Mouse (Mus musculus) midbrain, embryonic 13.5 days (tissue): ENCODE measurements around the gene Rcc1l. TPM values are rescaled to one million over a fixed set of nuclear protein-coding genes. Genes with fewer than 3 reads are reported as not detected.

Experiments used
- ATAC-seq: fragments of 200-750 bp; cut with Nextera tagmentation; 2 replicates; pipeline ENCODE4 v1.8.0; 2017; ENCODE audit warnings: mild to moderate bottlenecking, moderate TSS enrichment, moderate library complexity
- H3K27ac ChIP-seq: fragments of 300-500 bp; sonication (generic); 2 replicates; pipeline ENCODE4 v1.5.1; 2015; ENCODE audit warnings: inconsistent platforms, mild to moderate bottlenecking, moderate library complexity
- H3K27me3 ChIP-seq: fragments of 300-500 bp; sonication (generic); 2 replicates; pipeline ENCODE4 v1.6.1; 2015; ENCODE audit warnings: mild to moderate bottlenecking, inconsistent platforms
- H3K36me3 ChIP-seq: fragments of 300-500 bp; sonication (generic); 2 replicates; pipeline ENCODE4 v1.6.1; 2015; ENCODE audit warnings: mild to moderate bottlenecking, inconsistent platforms
- H3K4me1 ChIP-seq: fragments of 300-500 bp; sonication (generic); replicated peaks from 2 replicates; pipeline ENCODE4 v1.6.1; 2015; ENCODE audit warnings: inconsistent platforms
- H3K4me2 ChIP-seq: fragments of 300-500 bp; sonication (generic); replicated peaks from 2 replicates; pipeline ENCODE4 v1.6.1; 2015; ENCODE audit warnings: moderate library complexity, mild to moderate bottlenecking, inconsistent platforms
- H3K4me3 ChIP-seq: fragments of 300-500 bp; sonication (generic); replicated peaks from 2 replicates; pipeline ENCODE4 v1.5.1; 2015; ENCODE audit warnings: mild to moderate bottlenecking, inconsistent platforms
- H3K9ac ChIP-seq: fragments of 300-500 bp; sonication (generic); replicated peaks from 2 replicates; pipeline ENCODE4 v1.6.1; 2015; ENCODE audit warnings: mild to moderate bottlenecking, inconsistent platforms
- H3K9me3 ChIP-seq: fragments of 300-500 bp; sonication (generic); 2 replicates; pipeline ENCODE4 v1.6.1; 2016; ENCODE audit warnings: mild to moderate bottlenecking, inconsistent platforms
- WGBS: fragments of 180-500 bp; shearing (Covaris S2); methylation state at CpG from one replicate; pipeline ENCODE4 v1.1.7; 2015; 5-methylcytosine and 5-hydroxymethylcytosine counted together
- polyA plus RNA-seq: library from polyadenylated mRNA; unstranded; fragments of >200 nt; fragmentation: Nextera tagmentation; extraction: Ambion mirVana; gene quantifications from 2 replicates; pipeline ENCODE4 v1.2.1, GENCODE M21; 2015

Rcc1l gene
- polyA plus RNA-seq, 1 experiment from 2014 or later = 20.8 TPM

- Histone ChIP-seq H3K9me3 (no peaks in the 10 kb centered on the region), H3K4me1 (peaks cover 9% of the 10 kb centered on the region), H3K4me2 (no peak overlapping the region), H3K36me3 (peaks cover 41% of the 10 kb centered on the region), H3K4me3 (no peak overlapping the region), H3K9ac (no peak overlapping the region), H3K27ac (no peak overlapping the region), H3K27me3 (no peaks in the 10 kb centered on the region)
- ATAC-seq = no peak
- 94% methylated on average over 9 of the region's 9 CpGs for WGBS
Measured at GRCm38 (mm10) chr5:134168033-134168432, 8.5 kb downstream of the Rcc1l start.

- Histone ChIP-seq H3K4me1 (peaks cover 9% of the 10 kb centered on the region), H3K36me3 (peaks cover 53% of the 10 kb centered on the region), H3K9me3 (no peaks in the 10 kb centered on the region), H3K4me3 (no peak overlapping the region), H3K4me2 (no peak overlapping the region), H3K27ac (no peak overlapping the region), H3K9ac (no peak overlapping the region), H3K27me3 (no peaks in the 10 kb centered on the region)
- no peak for ATAC-seq
- WGBS = 93% methylated on average over 7 of the region's 7 CpGs
Measured at GRCm38 (mm10) chr5:134166642-134167041, 9.9 kb downstream of the Rcc1l start.

DNA sequence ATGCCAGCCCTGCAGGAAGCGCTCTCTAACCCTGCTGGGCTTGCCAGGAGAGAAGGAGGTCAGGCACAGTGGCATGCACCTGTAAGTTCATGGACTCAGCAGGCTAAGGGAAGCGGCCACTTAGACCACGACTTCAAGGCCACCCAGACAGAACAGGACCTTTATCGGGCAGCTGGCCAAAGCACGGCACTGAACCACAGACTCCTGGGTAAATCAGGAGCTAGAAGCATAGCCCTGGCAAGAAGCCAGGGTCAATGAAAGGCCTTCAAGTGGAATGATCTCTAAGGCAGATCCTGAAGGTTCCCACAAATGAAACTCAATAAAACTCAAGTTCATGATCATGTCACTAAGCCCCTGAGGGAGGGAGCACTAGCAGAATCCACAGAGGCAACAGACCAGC is 11.9 kb downstream of the Rcc1l start:
- Histone ChIP-seq H3K4me2 (no peak overlapping the region), H3K4me1 (peaks cover 9% of the 10 kb centered on the region), H3K4me3 (no peak overlapping the region), H3K27me3 (no peaks in the 10 kb centered on the region), H3K27ac (no peak overlapping the region), H3K36me3 (peaks cover 53% of the 10 kb centered on the region), H3K9me3 (no peaks in the 10 kb centered on the region), H3K9ac (0 out of 2 replicates have a peak overlapping the region, but pooled peaks have one; percentile 10)
- 81% methylated on average over 5 of the region's 5 CpGs for WGBS
- ATAC-seq = no peak

- Histone ChIP-seq H3K9ac (no peak overlapping the region), H3K4me2 (no peak overlapping the region), H3K4me3 (no peak overlapping the region), H3K36me3 (peaks cover 73% of the 10 kb centered on the region), H3K9me3 (no peaks in the 10 kb centered on the region), H3K27ac (no peak overlapping the region), H3K4me1 (no peaks in the 10 kb centered on the region), H3K27me3 (no peaks in the 10 kb centered on the region)
- no peak for ATAC-seq
- 97% methylated on average over 7 of the region's 7 CpGs for WGBS
Measured at GRCm38 (mm10) chr5:134155916-134156466, 20.6 kb downstream of the Rcc1l start.

DNA sequence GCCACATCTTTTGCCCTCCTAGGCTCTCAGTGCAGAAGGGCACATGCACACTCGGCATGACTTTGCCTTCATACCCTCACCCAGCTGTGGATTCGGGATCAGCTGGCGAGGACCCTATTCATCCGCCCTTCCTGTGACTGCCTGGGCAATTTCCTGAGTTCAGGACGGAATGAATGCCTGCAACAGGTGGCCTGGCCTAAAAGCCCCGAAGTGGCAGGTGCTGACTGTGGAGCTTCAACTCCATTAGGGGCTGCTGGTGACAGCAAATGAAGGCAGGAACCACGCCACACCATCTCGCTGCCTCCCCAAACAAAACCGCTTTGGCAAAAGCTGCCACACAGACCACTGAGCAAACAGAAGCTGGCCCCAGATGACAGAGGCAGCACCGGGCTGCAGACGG is 24.7 kb downstream of the Rcc1l start:
- ATAC-seq = no peak

DNA sequence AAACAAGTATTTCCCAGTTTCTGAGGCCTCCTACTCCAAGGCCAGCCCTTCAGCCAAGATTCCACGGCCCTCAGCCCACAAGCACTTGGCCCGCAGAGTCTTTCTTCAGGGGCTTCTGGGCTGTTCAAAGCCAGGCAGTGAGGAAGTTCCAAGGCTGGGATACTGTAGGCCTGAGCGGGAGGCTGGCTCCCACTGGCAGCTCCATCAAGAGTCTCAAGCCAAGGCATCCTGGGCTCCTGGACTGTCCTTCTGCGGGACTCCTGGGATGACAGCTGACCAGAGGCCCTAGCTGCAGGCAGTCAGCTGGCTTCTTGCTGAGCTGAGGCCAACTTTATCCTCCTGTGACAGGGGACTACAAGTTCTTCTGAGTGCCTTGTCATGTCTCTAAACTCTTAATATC is 28.4 kb downstream of the Rcc1l start:
- WGBS = 94% methylated on average over 4 of the region's 4 CpGs

More for the DNA sequence above, 24.7 kb downstream of the Rcc1l start:
- no peak overlapping the region for H3K9ac ChIP-seq
- H3K9me3 ChIP-seq = no peaks in the 10 kb centered on the region
- no peak overlapping the region for H3K27ac ChIP-seq
- H3K36me3 ChIP-seq = peaks cover 73% of the 10 kb centered on the region
- no peak overlapping the region for H3K4me2 ChIP-seq
- H3K4me3 ChIP-seq = no peak overlapping the region
- no peaks in the 10 kb centered on the region for H3K27me3 ChIP-seq
- 91% methylated on average over 11 of the region's 11 CpGs for WGBS
- H3K4me1 ChIP-seq = no peaks in the 10 kb centered on the region

GRCm38 (mm10) chr5:134147194-134147753 is 29.3 kb downstream of the Rcc1l start:
- Histone ChIP-seq H3K27ac (no peak overlapping the region), H3K4me1 (no peaks in the 10 kb centered on the region), H3K27me3 (no peaks in the 10 kb centered on the region), H3K9ac (no peak overlapping the region), H3K36me3 (peaks cover 73% of the 10 kb centered on the region), H3K9me3 (no peaks in the 10 kb centered on the region), H3K4me3 (no peak overlapping the region), H3K4me2 (no peak overlapping the region)
- WGBS = 88% methylated on average over 10 of the region's 10 CpGs
- ATAC-seq = no peak

More for the DNA sequence above, 28.4 kb downstream of the Rcc1l start:
- Histone ChIP-seq H3K27me3 (no peaks in the 10 kb centered on the region), H3K9ac (no peak overlapping the region), H3K4me1 (no peaks in the 10 kb centered on the region), H3K27ac (no peak overlapping the region), H3K36me3 (peaks cover 68% of the 10 kb centered on the region), H3K4me2 (no peak overlapping the region), H3K4me3 (no peak overlapping the region), H3K9me3 (no peaks in the 10 kb centered on the region)
- no peak for ATAC-seq

DNA sequence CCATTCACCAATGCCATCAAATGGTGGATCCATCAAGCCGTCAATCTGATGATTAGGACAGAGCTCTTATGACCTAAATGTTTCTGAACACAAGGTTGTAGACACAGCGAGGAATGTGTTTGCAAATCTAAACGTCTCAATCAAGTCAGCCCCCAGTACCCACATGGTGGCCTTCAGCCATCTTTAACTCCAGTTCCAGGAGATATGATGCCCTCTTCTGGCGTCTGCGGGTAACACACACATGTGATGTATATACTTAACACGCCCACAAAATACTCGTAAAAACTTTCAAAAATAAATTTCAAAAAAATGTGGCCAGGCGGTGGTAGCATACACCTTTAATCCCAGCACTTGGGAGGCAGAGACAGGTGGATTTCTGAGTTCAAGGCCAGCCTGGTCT is 31.6 kb downstream of the Rcc1l start:
- Histone ChIP-seq H3K27ac (no peak overlapping the region), H3K36me3 (peaks cover 71% of the 10 kb centered on the region), H3K9me3 (no peaks in the 10 kb centered on the region), H3K9ac (no peak overlapping the region), H3K4me3 (no peak overlapping the region), H3K4me1 (no peaks in the 10 kb centered on the region), H3K4me2 (no peak overlapping the region), H3K27me3 (no peaks in the 10 kb centered on the region)
- 94% methylated on average over 8 of the region's 8 CpGs for WGBS
- no peak for ATAC-seq

- 72% methylated on average over 11 of the region's 11 CpGs for WGBS
- Histone ChIP-seq H3K4me3 (no peak overlapping the region), H3K4me1 (no peaks in the 10 kb centered on the region), H3K36me3 (peaks cover 78% of the 10 kb centered on the region), H3K27ac (no peak overlapping the region), H3K27me3 (no peaks in the 10 kb centered on the region), H3K9ac (no peak overlapping the region), H3K9me3 (no peaks in the 10 kb centered on the region), H3K4me2 (no peak overlapping the region)
- no peak for ATAC-seq
Measured at GRCm38 (mm10) chr5:134142381-134142780, 34.2 kb downstream of the Rcc1l start.

- WGBS = 76% methylated on average over 7 of the region's 7 CpGs
- H3K36me3 ChIP-seq = peaks cover 90% of the 10 kb centered on the region
- no peak overlapping the region for H3K4me3 ChIP-seq
- no peak overlapping the region for H3K4me2 ChIP-seq
- H3K4me1 ChIP-seq = no peaks in the 10 kb centered on the region
- no peak overlapping the region for H3K27ac ChIP-seq
- no peak for ATAC-seq
- H3K27me3 ChIP-seq = no peaks in the 10 kb centered on the region
- no peaks in the 10 kb centered on the region for H3K9me3 ChIP-seq
- H3K9ac ChIP-seq = no peak overlapping the region
Measured at GRCm38 (mm10) chr5:134141236-134141635, 35.3 kb downstream of the Rcc1l start.

GRCm38 (mm10) chr5:134139429-134139828 is 37.1 kb downstream of the Rcc1l start:
- ATAC-seq = no peak
- H3K36me3 ChIP-seq = peaks cover 96% of the 10 kb centered on the region
- no peaks in the 10 kb centered on the region for H3K27me3 ChIP-seq
- no peak overlapping the region for H3K4me3 ChIP-seq
- no peak overlapping the region for H3K4me2 ChIP-seq
- no peak overlapping the region for H3K9ac ChIP-seq
- no peak overlapping the region for H3K27ac ChIP-seq
- no peaks in the 10 kb centered on the region for H3K4me1 ChIP-seq
- WGBS = 93% methylated on average over 6 of the region's 6 CpGs
- no peaks in the 10 kb centered on the region for H3K9me3 ChIP-seq

- Histone ChIP-seq H3K9ac (no peak overlapping the region), H3K4me1 (no peaks in the 10 kb centered on the region), H3K4me3 (no peak overlapping the region), H3K9me3 (no peaks in the 10 kb centered on the region), H3K36me3 (peaks cover 95% of the 10 kb centered on the region), H3K27ac (no peak overlapping the region), H3K27me3 (no peaks in the 10 kb centered on the region), H3K4me2 (no peak overlapping the region)
- no peak for ATAC-seq
- WGBS = 90% methylated on average over 5 of the region's 5 CpGs
Measured at GRCm38 (mm10) chr5:134137933-134138332, 38.6 kb downstream of the Rcc1l start.

GRCm38 (mm10) chr5:134136022-134136421 is 40.6 kb downstream of the Rcc1l start:
- no peak for ATAC-seq
- 97% methylated on average over 12 of the region's 12 CpGs for WGBS
- H3K4me1 ChIP-seq = peaks cover 10% of the 10 kb centered on the region
- H3K9me3 ChIP-seq = no peaks in the 10 kb centered on the region
- no peak overlapping the region for H3K4me2 ChIP-seq
- no peak overlapping the region for H3K27ac ChIP-seq
- H3K36me3 ChIP-seq = peaks cover 82% of the 10 kb centered on the region
- no peak overlapping the region for H3K4me3 ChIP-seq
- no peak overlapping the region for H3K9ac ChIP-seq
- H3K27me3 ChIP-seq = no peaks in the 10 kb centered on the region
